In the genomic region with DNA sequence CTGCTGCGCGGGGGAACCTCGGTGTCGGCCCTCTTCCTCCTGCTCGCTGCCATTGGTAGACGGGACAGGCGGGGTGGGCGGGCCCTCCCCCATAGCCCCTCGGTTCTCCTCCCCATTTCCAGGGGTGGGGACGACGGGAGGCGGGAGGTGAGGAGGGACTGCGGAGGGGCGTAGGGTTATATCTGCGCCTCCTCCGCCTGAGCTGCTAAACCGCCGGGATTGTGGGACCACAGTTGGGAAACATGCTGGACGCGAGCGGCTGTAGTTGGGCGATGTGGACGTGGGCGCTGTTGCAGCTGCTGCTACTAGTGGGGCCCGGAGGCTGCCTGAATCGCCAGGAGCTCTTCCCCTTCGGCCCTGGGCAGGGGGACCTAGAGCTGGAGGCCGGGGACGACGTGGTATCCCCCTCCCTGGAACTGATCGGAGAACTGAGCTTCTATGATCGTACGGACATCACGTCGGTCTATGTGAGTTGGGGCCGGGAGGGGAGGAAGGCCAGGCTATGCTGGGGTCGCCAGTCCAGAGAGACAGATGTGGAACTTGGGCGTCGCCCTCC, we compare ENCODE assay signal across 9 mouse cellular contexts. TPM values are rescaled to one million over a fixed set of nuclear protein-coding genes. Genes with fewer than 3 reads are reported as not detected.
DNase-seq lines count a peak whose midpoint lies in the region; ATAC-seq and TF ChIP-seq lines count a peak whose summit lies in the region.
"Not testable (repeated sequence)": the region's sequence is repeated elsewhere in the genome, so short reads cannot be mapped to it uniquely, and the experiment has no call there.
"Had no signal": no experiment of that assay in that cellular context is flagged by ENCODE, and none has a peak within 500 bp of the region (broad histone marks: within the 10 kb centered on the region; RNA-seq: fewer than 3 reads in every experiment).

Gene Nid1, plus strand, starts transcription at position 92 of the 556 bp plus-strand sequence.

- not testable (repeated sequence) for H3K4me1 ChIP-seq in bone marrow macrophage, adult 2 months (ENCODE audit: control insufficient read depth, insufficient read depth, low read length); forebrain, postnatal 0 days (ENCODE audit: insufficient read depth); heart, embryonic 12.5 days (replicated peaks); intestine, embryonic 14.5 days (replicated peaks; ENCODE audit: control insufficient read depth, insufficient read depth, low read length); lung, embryonic 15.5 days; neural tube, embryonic 13.5 days (replicated peaks)

- intact Hi-C loops in left cerebral cortex, postnatal 14 days (cut with DNase I) = not testable (repeated sequence)

- H3K9ac ChIP-seq in forebrain, postnatal 0 days; heart, embryonic 12.5 days; intestine, embryonic 14.5 days (ENCODE audit: low read length); neural tube, embryonic 13.5 days: not testable (repeated sequence)
- peak within 1 kb of the TSS; percentile 19; the same call in 1 of the 2 replicates for H3K9ac ChIP-seq in lung, embryonic 15.5 days

- not testable (repeated sequence) for H3K27me3 ChIP-seq in forebrain, postnatal 0 days (ENCODE audit: insufficient read depth, low read length); heart, embryonic 12.5 days (replicated peaks); intestine, embryonic 14.5 days (replicated peaks; ENCODE audit: control insufficient read depth, insufficient read depth, low read length); lung, embryonic 15.5 days; neural tube, embryonic 13.5 days

- not testable (repeated sequence) for H3K36me3 ChIP-seq in forebrain, postnatal 0 days (ENCODE audit: insufficient read depth); heart, embryonic 12.5 days; intestine, embryonic 14.5 days (ENCODE audit: control insufficient read depth, insufficient read depth, low read length); lung, embryonic 15.5 days; neural tube, embryonic 13.5 days

- H3K9me3 ChIP-seq in forebrain, postnatal 0 days (ENCODE audit: low read length); heart, embryonic 12.5 days (replicated peaks); intestine, embryonic 14.5 days (ENCODE audit: control insufficient read depth, low read length); lung, embryonic 15.5 days; neural tube, embryonic 13.5 days: not testable (repeated sequence)

- ATAC-seq in forebrain, postnatal 0 days = peak; percentile 76
- peak; percentile 79 for ATAC-seq in heart, embryonic 12.5 days (ENCODE audit: insufficient number of reproducible peaks, low FRiP score)
- peak; percentile 80 for ATAC-seq in intestine, embryonic 14.5 days (replicated peaks; ENCODE audit: low FRiP score, low TSS enrichment, low read depth)
- ATAC-seq in lung, embryonic 15.5 days (ENCODE audit: borderline replicate concordance, extremely low read depth, low FRiP score, low TSS enrichment) = peak; percentile 90
- ATAC-seq in neural tube, embryonic 13.5 days (ENCODE audit: low read depth) = peak; percentile 75

- peak within 1 kb of the TSS; percentile 41 for H3K4me2 ChIP-seq in forebrain, postnatal 0 days (ENCODE audit: low read depth)
- H3K4me2 ChIP-seq in heart, embryonic 12.5 days = peak within 1 kb of the TSS; percentile 61
- peak within 1 kb of the TSS; percentile 36 for H3K4me2 ChIP-seq in intestine, embryonic 14.5 days (ENCODE audit: low read length)
- H3K4me2 ChIP-seq in lung, embryonic 15.5 days = peak within 1 kb of the TSS; percentile 45
- peak within 1 kb of the TSS; percentile 48 for H3K4me2 ChIP-seq in neural tube, embryonic 13.5 days

- TF ChIP-seq POLR2A in bone marrow macrophage, adult 2 months (IDR thresholded peaks at IDR 0.05; ENCODE audit: borderline replicate concordance, low read depth, low read length) = not testable (repeated sequence)

- peak within 1 kb of the TSS; percentile 11; the same call in 1 of the 2 replicates for H3K4me3 ChIP-seq in bone marrow macrophage, adult 2 months (ENCODE audit: insufficient read depth, low read length)
- not testable (repeated sequence) for H3K4me3 ChIP-seq in forebrain, postnatal 0 days (ENCODE audit: low read depth, low read length)
- peak within 1 kb of the TSS; percentile 45 for H3K4me3 ChIP-seq in heart, embryonic 12.5 days
- H3K4me3 ChIP-seq in intestine, embryonic 14.5 days (ENCODE audit: low read depth, low read length) = peak within 1 kb of the TSS; percentile 16
- peak within 1 kb of the TSS; percentile 37 for H3K4me3 ChIP-seq in lung, embryonic 15.5 days
- peak within 1 kb of the TSS; percentile 29 for H3K4me3 ChIP-seq in neural tube, embryonic 13.5 days

- under 1% methylated on average over 26 of the region's 39 CpGs for WGBS in forebrain, postnatal 0 days
- under 1% methylated on average over 28 of the region's 39 CpGs for WGBS in heart, embryonic 12.5 days
- 0% methylated on average over 22 of the region's 39 CpGs for WGBS in intestine, embryonic 14.5 days
- whole genome bisulfite sequencing in lung, embryonic 15.5 days = 0% methylated on average over 32 of the region's 39 CpGs
- 0% methylated on average over 29 of the region's 39 CpGs for WGBS in neural tube, embryonic 13.5 days

- not testable (repeated sequence) for H3K27ac ChIP-seq in bone marrow macrophage, adult 2 months (ENCODE audit: insufficient read depth, low read depth, low read length); forebrain, postnatal 0 days (ENCODE audit: low read depth, low read length); heart, embryonic 12.5 days (ENCODE audit: poor library complexity, severe bottlenecking); intestine, embryonic 14.5 days (ENCODE audit: low read depth); lung, embryonic 15.5 days; neural tube, embryonic 13.5 days (replicated peaks)

- DNase-seq in 3134 (ENCODE audit: extremely low read depth, insufficient read length, low spot score) = peak; percentile 10
- DNase-seq in forebrain, postnatal 0 days; intestine, embryonic 14.5 days (ENCODE audit: low spot score); left cerebral cortex, postnatal 14 days (ENCODE audit: low spot score in 2 of 2): not testable (repeated sequence)

- TF ChIP-seq CTCF in bone marrow macrophage, adult 2 months (IDR thresholded peaks at IDR 0.05; ENCODE audit: low read depth, low read length); forebrain, postnatal 0 days (IDR thresholded peaks at IDR 0.05; ENCODE audit: low read depth): not testable (repeated sequence)

RNA-seq across cellular contexts. Expression of gene Nid1, which starts in this region (rescaled TPM):
- 0.88 and 1.1 TPM in 2 replicates for polyA plus RNA-seq in bone marrow macrophage, adult 2 months (2012; ENCODE audit: insufficient read depth, insufficient read length, missing spikeins)
- 28.8 and 53.5 TPM in 2 replicates for total RNA-seq in forebrain, postnatal 0 days (2014; rRNA removed)
- 18.1 and 21.6 TPM in 2 replicates for polyA plus RNA-seq in forebrain, postnatal 0 days (2015; fragmentation: Nextera tagmentation; extraction: Ambion mirVana)
- polyA plus RNA-seq in heart, embryonic 12.5 days (2016; fragmentation: Nextera tagmentation; extraction: Ambion mirVana) = 91.7 and 102 TPM in 2 replicates
- polyA plus RNA-seq in intestine, embryonic 14.5 days (2014; fragmentation: Nextera tagmentation; extraction: Ambion mirVana) = 70.7 and 80.6 TPM in 2 replicates
- 10 to 100 TPM; 22.4 to 22.9 TPM for total RNA-seq in left cerebral cortex, postnatal 14 days (2021)
- polyA plus RNA-seq in lung, embryonic 15.5 days (2015; fragmentation: Nextera tagmentation; extraction: Ambion mirVana) = 134 and 135 TPM in 2 replicates
- polyA plus RNA-seq in neural tube, embryonic 13.5 days (2015; fragmentation: Nextera tagmentation; extraction: Ambion mirVana) = 53.1 and 54.8 TPM in 2 replicates
- polyA plus RNA-seq: activated CD4-positive, CD25-positive, alpha-beta regulatory T cell, adult 4 months had no signal
